Mouse (Mus musculus) stomach, embryonic 15.5 days (tissue): ENCODE results near the gene Rfc2. TPM values are rescaled to one million over a fixed set of nuclear protein-coding genes. Genes with fewer than 3 reads are reported as not detected.

ENCODE experiments used
- ATAC-seq: fragments of 200-750 bp; cut with Nextera tagmentation; 2 replicates; pipeline ENCODE4 v1.8.0; 2017; ENCODE audit warnings: low read depth, moderate number of reproducible peaks, moderate TSS enrichment; ENCODE audit not compliant: insufficient read depth, low FRiP score
- H3K27ac ChIP-seq: fragments of 300-500 bp; sonication (generic); 2 replicates; pipeline ENCODE4 v1.5.1; 2015; ENCODE audit warnings: mild to moderate bottlenecking, inconsistent platforms
- H3K27me3 ChIP-seq: fragments of 300-500 bp; sonication (generic); replicated peaks from 2 replicates; pipeline ENCODE4 v1.6.1; 2015; ENCODE audit warnings: inconsistent platforms
- H3K36me3 ChIP-seq: fragments of 300-500 bp; sonication (generic); 2 replicates; pipeline ENCODE4 v1.6.1; 2015; ENCODE audit warnings: inconsistent platforms
- H3K4me1 ChIP-seq: fragments of 300-500 bp; sonication (generic); 2 replicates; pipeline ENCODE4 v1.6.1; 2015; ENCODE audit warnings: inconsistent platforms
- H3K4me2 ChIP-seq: fragments of 300-500 bp; sonication (generic); 2 replicates; pipeline ENCODE4 v1.6.1; 2015; ENCODE audit warnings: mild to moderate bottlenecking, inconsistent platforms
- H3K4me3 ChIP-seq: fragments of 300-500 bp; sonication (generic); replicated peaks from 2 replicates; pipeline ENCODE4 v1.5.1; 2015; ENCODE audit warnings: inconsistent platforms
- H3K9ac ChIP-seq: fragments of 300-500 bp; sonication (generic); 2 replicates; pipeline ENCODE4 v1.6.1; 2015; ENCODE audit warnings: inconsistent platforms
- H3K9me3 ChIP-seq: fragments of 300-500 bp; sonication (generic); 2 replicates; pipeline ENCODE4 v1.6.1; 2016; ENCODE audit warnings: inconsistent platforms
- WGBS: fragments of 180-500 bp; shearing (Covaris S2); methylation state at CpG from one replicate; pipeline ENCODE4 v1.1.7; 2015; 5-methylcytosine and 5-hydroxymethylcytosine counted together
- polyA plus RNA-seq: library from polyadenylated mRNA; unstranded; fragments of >200 nt; fragmentation: Nextera tagmentation; extraction: Ambion mirVana; gene quantifications from 2 replicates; pipeline ENCODE4 v1.2.1, GENCODE M21; 2015

Gene Rfc2
- polyA plus RNA-seq, 1 experiment from 2014 or later = 257 TPM

GRCm38 (mm10) chr5:134568030-134568429 lies 13.1 kb upstream of the Rfc2 start:
- Histone ChIP-seq H3K36me3 (no peaks in the 10 kb centered on the region), H3K4me1 (peaks cover 19% of the 10 kb centered on the region; the same call in 1 of the 2 replicates), H3K27me3 (no peaks in the 10 kb centered on the region), H3K4me3 (no peak overlapping the region), H3K27ac (peak overlapping the region; percentile 81; the same call in 1 of the 2 replicates), H3K9me3 (no peaks in the 10 kb centered on the region), H3K4me2 (no peak overlapping the region), H3K9ac (no peak overlapping the region)
- WGBS = 72% methylated on average over 3 of the region's 3 CpGs
- ATAC-seq = no peak

GRCm38 (mm10) chr5:134568964-134569491 lies 12.1 kb upstream of the Rfc2 start:
- Histone ChIP-seq H3K4me3 (no peak overlapping the region), H3K4me2 (no peak overlapping the region), H3K9ac (no peak overlapping the region), H3K27ac (peak overlapping the region; percentile 81), H3K27me3 (no peaks in the 10 kb centered on the region), H3K36me3 (no peaks in the 10 kb centered on the region), H3K9me3 (no peaks in the 10 kb centered on the region), H3K4me1 (peaks cover 19% of the 10 kb centered on the region; the same call in 1 of the 2 replicates)
- WGBS = 45% methylated on average over 8 of the region's 8 CpGs
- ATAC-seq = peak; percentile 24; the same call in 1 of the 2 replicates

GRCm38 (mm10) chr5:134571730-134572507 lies 9.2 kb upstream of the Rfc2 start:
- H3K9me3 ChIP-seq = no peaks in the 10 kb centered on the region
- H3K4me2 ChIP-seq = peak overlapping the region; percentile 88
- no peaks in the 10 kb centered on the region for H3K36me3 ChIP-seq
- peak overlapping the region; percentile 23; the same call in 1 of the 2 replicates for H3K9ac ChIP-seq
- peaks cover 19% of the 10 kb centered on the region; the same call in 1 of the 2 replicates for H3K4me1 ChIP-seq
- H3K4me3 ChIP-seq = peak overlapping the region; percentile 53
- ATAC-seq = peak; percentile 51; the same call in 1 of the 2 replicates
- no peaks in the 10 kb centered on the region for H3K27me3 ChIP-seq
- WGBS = under 1% methylated on average over 23 of the region's 23 CpGs
- H3K27ac ChIP-seq = peak overlapping the region; percentile 88

GRCm38 (mm10) chr5:134572508-134573214 lies 8.5 kb upstream of the Rfc2 start:
- Histone ChIP-seq H3K4me1 (peaks cover 19% of the 10 kb centered on the region; the same call in 1 of the 2 replicates), H3K4me2 (peak overlapping the region; percentile 88), H3K36me3 (no peaks in the 10 kb centered on the region), H3K9ac (peak overlapping the region; percentile 23; the same call in 1 of the 2 replicates), H3K27me3 (no peaks in the 10 kb centered on the region), H3K27ac (peak overlapping the region; percentile 88), H3K4me3 (peak overlapping the region; percentile 53), H3K9me3 (no peaks in the 10 kb centered on the region)
- no peak for ATAC-seq
- 31% methylated on average over 10 of the region's 10 CpGs for WGBS

GRCm38 (mm10) chr5:134575833-134576232 lies 5.3 kb upstream of the Rfc2 start:
- 94% methylated on average over 5 of the region's 5 CpGs for WGBS
- H3K27me3 ChIP-seq = no peaks in the 10 kb centered on the region

GRCm38 (mm10) chr5:134576517-134577220 lies 4.5 kb upstream of the Rfc2 start:
- Histone ChIP-seq H3K9me3 (no peaks in the 10 kb centered on the region), H3K27me3 (no peaks in the 10 kb centered on the region), H3K4me3 (no peak overlapping the region), H3K4me1 (peaks cover 10% of the 10 kb centered on the region; the same call in 1 of the 2 replicates), H3K4me2 (no peak overlapping the region), H3K27ac (no peak overlapping the region), H3K36me3 (no peaks in the 10 kb centered on the region), H3K9ac (no peak overlapping the region)
- WGBS = 67% methylated on average over 14 of the region's 14 CpGs
- ATAC-seq = no peak

More at GRCm38 (mm10) chr5:134575833-134576232, 5.3 kb upstream of the Rfc2 start:
- no peaks in the 10 kb centered on the region for H3K9me3 ChIP-seq
- H3K4me3 ChIP-seq = no peak overlapping the region
- ATAC-seq = no peak
- H3K9ac ChIP-seq = no peak overlapping the region
- peaks cover 10% of the 10 kb centered on the region; the same call in 1 of the 2 replicates for H3K4me1 ChIP-seq
- no peaks in the 10 kb centered on the region for H3K36me3 ChIP-seq
- no peak overlapping the region for H3K27ac ChIP-seq
- H3K4me2 ChIP-seq = no peak overlapping the region

GRCm38 (mm10) chr5:134577534-134577933 lies 3.6 kb upstream of the Rfc2 start:
- no peak for ATAC-seq
- H3K4me2 ChIP-seq = no peak overlapping the region
- H3K27ac ChIP-seq = no peak overlapping the region
- H3K36me3 ChIP-seq = no peaks in the 10 kb centered on the region
- H3K4me3 ChIP-seq = no peak overlapping the region
- H3K9ac ChIP-seq = no peak overlapping the region
- peaks cover 2% of the 10 kb centered on the region; the same call in 1 of the 2 replicates for H3K4me1 ChIP-seq
- H3K27me3 ChIP-seq = no peaks in the 10 kb centered on the region
- WGBS = 74% methylated on average over 7 of the region's 7 CpGs
- no peaks in the 10 kb centered on the region for H3K9me3 ChIP-seq

- no peak overlapping the region for H3K4me3 ChIP-seq
- H3K4me1 ChIP-seq = peaks cover 11% of the 10 kb centered on the region; the same call in 1 of the 2 replicates
- no peaks in the 10 kb centered on the region for H3K27me3 ChIP-seq
- no peak overlapping the region for H3K9ac ChIP-seq
- no peak for ATAC-seq
- no peak overlapping the region for H3K27ac ChIP-seq
- no peaks in the 10 kb centered on the region for H3K36me3 ChIP-seq
- H3K9me3 ChIP-seq = no peaks in the 10 kb centered on the region
- WGBS = 68% methylated on average over 3 of the region's 3 CpGs
- H3K4me2 ChIP-seq = no peak overlapping the region
These were observed 2.0 kb upstream of the Rfc2 start for GRCm38 (mm10) chr5:134579135-134579534.

GRCm38 (mm10) chr5:134582221-134582907 lies 1.2 kb downstream of the Rfc2 start:
- H3K4me2 ChIP-seq = peak overlapping the region; percentile 86

GRCm38 (mm10) chr5:134583006-134583883 lies 2.1 kb downstream of the Rfc2 start:
- no peak for ATAC-seq
- Histone ChIP-seq H3K4me1 (peaks cover 12% of the 10 kb centered on the region; the same call in 1 of the 2 replicates), H3K4me3 (peak overlapping the region; percentile 99), H3K27me3 (no peaks in the 10 kb centered on the region), H3K27ac (peak overlapping the region; percentile 78), H3K9ac (peak overlapping the region; percentile 98), H3K9me3 (no peaks in the 10 kb centered on the region), H3K4me2 (peak overlapping the region; percentile 86), H3K36me3 (peaks cover 8% of the 10 kb centered on the region; the same call in 1 of the 2 replicates)
- 24% methylated on average over 15 of the region's 15 CpGs for WGBS

More at GRCm38 (mm10) chr5:134582221-134582907, 1.2 kb downstream of the Rfc2 start:
- Histone ChIP-seq H3K4me1 (peaks cover 12% of the 10 kb centered on the region; the same call in 1 of the 2 replicates), H3K36me3 (peaks cover 6% of the 10 kb centered on the region; the same call in 1 of the 2 replicates), H3K9ac (peak overlapping the region; percentile 98), H3K4me3 (peak overlapping the region; percentile 99), H3K27me3 (no peaks in the 10 kb centered on the region), H3K27ac (peak overlapping the region; percentile 78), H3K9me3 (no peaks in the 10 kb centered on the region)
- peak; percentile 95 for ATAC-seq
- WGBS = 8% methylated on average over 29 of the region's 30 CpGs
